Mouse (Mus musculus): ENCODE results near the gene Gm47429. TPM values are rescaled to one million over a fixed set of nuclear protein-coding genes. Genes with fewer than 3 reads are reported as not detected.
"Not testable (repeated sequence)": the region's sequence is repeated elsewhere in the genome, so short reads cannot be mapped to it uniquely, and the experiment has no call there.

Gm47429 gene
- not detected for total RNA-seq (2021)
- long read RNA-seq, experiment 1: 0 reads
- long read RNA-seq, experiment 2: 0 reads

DNA sequence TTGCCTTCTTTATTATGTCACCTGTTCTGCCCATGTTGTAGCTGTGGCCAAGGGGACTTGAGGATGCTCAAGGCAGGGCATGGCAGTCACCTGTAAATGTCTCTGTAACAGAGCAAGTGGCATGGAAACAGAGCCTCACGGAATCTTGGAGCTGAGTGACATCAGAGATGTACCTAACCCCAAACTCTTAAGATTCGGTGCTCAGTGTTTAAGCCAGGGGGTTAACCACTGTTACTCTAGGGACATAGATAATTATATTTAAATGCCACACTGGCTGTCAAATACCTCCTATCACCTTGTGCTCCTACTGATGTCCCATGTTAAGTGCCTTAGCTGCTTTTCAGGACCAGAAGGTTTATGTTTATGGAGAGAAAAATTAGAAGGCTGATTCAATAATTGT is at the start of gene Gm47429:
TSS of gene Gm47429 (minus strand) at position 101 of the 400 bp plus-strand sequence.
- no peak for DNase-seq (ENCODE audit: low spot score in 2 of 2)

- not testable (repeated sequence) for DNase-seq (ENCODE audit: low spot score in 2 of 2)
Measured at GRCm38 (mm10) chr13:50488510-50488909, 44.8 kb upstream of the Gm47429 start.

GRCm38 (mm10) chr13:50467007-50467406 is 23.3 kb upstream of the Gm47429 start, which contains the start of gene Nutm2:
Gene Nutm2, plus strand, starts transcription at chr13:50467307.
- no peak for DNase-seq (ENCODE audit: low spot score in 2 of 2)

GRCm38 (mm10) chr13:50464621-50465562 is 21.2 kb upstream of the Gm47429 start:
- DNase-seq (ENCODE audit: low spot score in 2 of 2): no peak

DNA sequence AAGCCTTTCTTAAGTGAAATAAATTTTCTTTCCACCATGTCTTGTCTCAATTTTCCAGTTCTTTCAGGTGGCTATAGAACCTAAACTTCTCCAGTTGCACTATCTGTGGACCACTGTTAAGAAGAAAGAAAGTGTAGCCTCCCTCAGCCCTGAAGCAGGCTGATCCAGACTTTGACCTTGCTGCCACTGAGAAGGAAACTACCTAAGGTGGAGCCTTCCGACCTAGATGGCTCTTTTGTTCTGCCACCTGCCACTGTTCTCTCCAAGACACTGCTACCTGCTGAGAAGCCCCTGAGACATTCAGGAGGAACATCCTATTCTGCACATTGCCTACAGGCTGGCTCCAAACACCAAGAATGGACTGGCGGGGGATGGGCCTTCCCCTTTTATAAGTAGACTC is 16.7 kb upstream of the Gm47429 start:
- not testable (repeated sequence) for DNase-seq (ENCODE audit: low spot score in 2 of 2)

DNA sequence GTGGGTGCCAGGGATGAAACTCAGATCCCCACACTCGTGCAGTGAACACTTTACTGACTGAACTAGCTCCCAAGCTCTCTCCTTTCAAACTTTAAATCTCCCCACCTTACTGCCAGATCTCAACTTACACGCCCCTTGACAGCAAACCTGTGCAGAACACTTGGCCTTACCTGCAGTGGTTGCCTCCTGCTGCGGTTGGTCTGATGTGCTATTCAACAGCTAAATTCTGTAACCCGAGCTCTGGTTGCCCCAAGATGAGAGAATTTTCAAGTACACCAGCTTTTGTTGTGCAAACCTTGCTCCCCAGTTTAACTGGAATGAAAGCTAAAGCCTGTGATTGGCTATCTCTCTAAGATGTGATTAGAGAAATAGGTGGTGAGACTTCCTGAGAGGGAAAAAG is 9.7 kb upstream of the Gm47429 start:
- no peak for DNase-seq (ENCODE audit: low spot score in 2 of 2)

DNA sequence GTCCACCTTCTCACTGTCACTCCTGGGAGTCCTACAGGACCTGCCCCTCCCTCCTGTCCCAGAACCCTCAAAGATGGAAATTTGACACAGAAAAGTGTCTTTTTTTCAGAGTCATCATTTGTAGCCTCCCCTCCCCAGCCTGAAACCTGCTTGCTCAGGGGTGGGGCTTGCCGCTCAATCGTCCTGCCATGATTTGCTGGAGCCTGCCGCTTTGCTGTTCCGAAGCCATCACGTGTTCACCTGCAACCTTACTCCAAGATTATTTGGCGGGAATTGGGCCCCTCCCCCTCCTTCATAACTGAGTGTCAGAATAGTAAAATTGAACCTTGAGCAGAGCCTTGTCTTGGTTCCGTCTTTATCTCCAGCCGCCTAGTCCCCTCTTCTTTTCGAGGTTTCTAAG is 8.6 kb upstream of the Gm47429 start:
- not testable (repeated sequence) for DNase-seq (ENCODE audit: low spot score in 2 of 2)

- no peak for DNase-seq (ENCODE audit: low spot score in 2 of 2)
Measured at GRCm38 (mm10) chr13:50445261-50445660, 1.5 kb upstream of the Gm47429 start.

DNA sequence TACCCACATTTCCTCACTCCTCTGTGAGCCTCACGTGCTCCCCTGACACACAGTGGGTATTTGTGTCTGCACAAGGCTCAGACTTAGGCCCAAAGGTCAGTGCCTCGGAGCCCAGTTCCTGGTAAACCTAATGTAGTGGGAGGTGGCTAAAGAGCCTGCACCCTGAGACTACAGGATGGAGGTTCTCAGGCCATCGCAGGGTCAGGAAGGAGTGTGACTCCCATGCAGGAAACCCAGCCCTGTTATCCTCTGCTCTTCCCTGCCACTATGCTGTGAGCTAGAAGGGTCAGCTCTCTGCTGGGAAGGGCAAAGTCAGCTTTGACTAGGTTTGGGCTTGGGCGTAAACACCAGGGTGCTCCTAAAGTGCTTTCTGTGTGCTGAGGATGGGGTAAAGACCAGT is 17.0 kb downstream of the Gm47429 start:
- no peak for DNase-seq (ENCODE audit: low spot score in 2 of 2)

GRCm38 (mm10) chr13:50424517-50424916 is 19.2 kb downstream of the Gm47429 start:
- no peak for DNase-seq (ENCODE audit: low spot score in 2 of 2)

- no peak for DNase-seq (ENCODE audit: low spot score in 2 of 2)
Measured at GRCm38 (mm10) chr13:50423625-50424209, 20.0 kb downstream of the Gm47429 start.

GRCm38 (mm10) chr13:50418421-50418820 is 25.3 kb downstream of the Gm47429 start:
- no peak for DNase-seq (ENCODE audit: low spot score in 2 of 2)

- DNase-seq (ENCODE audit: low spot score in 2 of 2): peak; percentile 62 to 70
Measured at GRCm38 (mm10) chr13:50417389-50418183, 26.1 kb downstream of the Gm47429 start, which contains the start of gene Fbxw17. Gene Fbxw17, plus strand, starts transcription at chr13:50417864.

Other genes with a start within 250 kb of the Gm47429 start
- not detected for gene Gm906, start 193.6 kb downstream of the Gm47429 start, total RNA-seq (2021)
- gene Fbxw17, start 26.0 kb downstream of the Gm47429 start, total RNA-seq (2021): 10 to 100 TPM; 10.3 to 13.7 TPM
- not detected for gene Nutm2, start 23.4 kb upstream of the Gm47429 start, total RNA-seq (2021)
- not detected for gene Gm904, start 199.3 kb upstream of the Gm47429 start, total RNA-seq (2021)

All from adrenal gland, adult 18-20 months (tissue).